Mouse (Mus musculus) cerebellum, adult 2 months (tissue): ENCODE data around the gene Spic.

Experiments
- CTCF ChIP-seq: fragments of 200-500 bp; IDR thresholded peaks from 2 replicates; pipeline ENCODE4 v1.5.1; 2011; ENCODE audit warnings: low read depth, mild to moderate bottlenecking, control low read depth, low read length, moderate library complexity, borderline replicate concordance; ENCODE audit not compliant: insufficient read depth
- POLR2A ChIP-seq: fragments of 200-500 bp; IDR thresholded peaks from 2 replicates; pipeline ENCODE4 v1.6.1; 2011; ENCODE audit warnings: low read length, control low read depth, borderline replicate concordance; ENCODE audit not compliant: insufficient read depth

DNA sequence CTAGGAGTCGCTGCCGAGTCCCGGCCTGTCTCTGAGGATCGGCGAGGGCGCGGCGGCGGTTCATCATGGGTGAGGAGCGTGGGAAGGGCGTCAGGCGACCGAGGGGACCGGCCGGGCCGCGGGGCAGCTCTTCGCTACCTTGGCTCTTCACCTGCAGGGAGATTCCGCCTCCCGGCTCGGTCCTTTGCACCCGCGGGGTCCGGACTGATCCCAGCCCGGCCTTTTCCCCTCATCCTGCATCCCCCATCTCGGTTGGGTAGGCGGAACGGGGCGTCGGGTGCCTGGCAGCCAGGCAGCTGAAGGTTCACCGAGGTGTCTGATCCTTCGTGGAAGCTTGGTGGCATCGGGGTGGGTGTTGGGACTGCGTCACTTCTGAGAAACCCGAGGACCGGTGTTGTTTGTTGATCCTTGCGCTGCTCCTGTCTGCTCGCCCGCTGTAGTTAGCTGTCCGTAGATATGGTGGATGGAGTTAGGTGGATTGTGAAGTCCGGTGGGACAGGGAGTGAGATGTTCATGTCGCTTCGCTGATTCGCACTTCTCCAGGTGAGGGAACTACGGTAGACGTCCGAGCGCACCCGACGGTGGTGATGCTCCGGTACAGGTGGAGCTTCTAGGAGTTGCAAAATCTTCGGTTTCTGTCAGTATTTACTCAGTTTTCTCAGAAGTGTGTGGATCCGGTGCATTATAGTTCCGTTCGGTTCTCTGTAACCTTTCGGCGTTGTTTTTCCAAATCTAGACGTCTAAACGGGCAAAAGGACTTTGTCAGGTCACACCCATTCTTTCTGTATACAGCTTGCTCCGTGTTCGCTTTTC, 46.9 kb upstream of the Spic start:
- TF ChIP-seq CTCF: no peak
- TF ChIP-seq POLR2A: no peak
